Mouse (Mus musculus): ENCODE results near the gene Stoml2. TPM values are rescaled to one million over a fixed set of nuclear protein-coding genes. Genes with fewer than 3 reads are reported as not detected.

Gene Stoml2
- total RNA-seq, 1 experiment from 2014 or later: 200 TPM

DNA sequence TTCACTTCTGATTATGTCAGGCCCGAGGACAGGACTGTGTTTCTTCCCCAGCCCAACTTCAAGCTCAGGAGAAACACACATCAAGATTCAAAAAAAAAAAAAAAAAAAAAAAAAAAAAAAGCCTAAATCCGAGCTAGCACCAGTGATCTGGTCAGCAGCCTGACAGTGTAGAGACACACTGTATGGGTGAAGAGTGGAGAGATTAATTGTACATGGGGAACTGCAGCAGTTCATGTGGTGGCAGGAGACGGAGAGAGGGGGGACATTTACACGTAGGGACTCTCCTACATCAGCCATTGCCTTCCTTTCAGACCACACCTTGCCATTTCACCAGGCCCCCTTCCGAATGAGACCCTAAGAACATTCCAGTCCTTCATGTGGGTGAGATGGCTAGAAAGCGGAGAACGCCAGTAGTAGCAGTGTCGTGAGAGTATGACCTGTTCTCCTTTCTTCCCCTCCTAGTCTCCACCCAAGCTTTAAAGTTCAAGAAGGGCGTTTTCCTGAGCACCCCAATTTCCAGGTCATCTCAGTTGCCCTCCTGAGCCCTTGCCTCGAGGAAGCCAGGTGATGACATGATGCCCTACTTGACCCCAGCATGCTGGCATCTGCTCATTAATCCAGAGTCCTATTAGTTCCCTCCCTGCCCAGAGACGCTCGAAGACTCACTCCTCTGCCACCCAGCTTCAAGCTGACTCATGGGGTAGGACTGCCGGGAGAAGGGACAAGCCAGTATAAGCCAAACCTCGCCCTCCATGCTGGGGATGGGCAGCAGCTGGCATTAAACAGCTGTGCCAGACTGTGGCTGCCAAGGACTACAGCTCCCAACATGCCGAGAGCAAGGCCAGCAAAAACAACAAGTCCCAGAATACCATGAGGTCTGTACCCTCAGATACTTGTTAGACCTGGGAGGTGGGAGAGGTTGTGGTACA, 7.3 kb upstream of the Stoml2 start:
- DNase-seq: peak; percentile 90

DNA sequence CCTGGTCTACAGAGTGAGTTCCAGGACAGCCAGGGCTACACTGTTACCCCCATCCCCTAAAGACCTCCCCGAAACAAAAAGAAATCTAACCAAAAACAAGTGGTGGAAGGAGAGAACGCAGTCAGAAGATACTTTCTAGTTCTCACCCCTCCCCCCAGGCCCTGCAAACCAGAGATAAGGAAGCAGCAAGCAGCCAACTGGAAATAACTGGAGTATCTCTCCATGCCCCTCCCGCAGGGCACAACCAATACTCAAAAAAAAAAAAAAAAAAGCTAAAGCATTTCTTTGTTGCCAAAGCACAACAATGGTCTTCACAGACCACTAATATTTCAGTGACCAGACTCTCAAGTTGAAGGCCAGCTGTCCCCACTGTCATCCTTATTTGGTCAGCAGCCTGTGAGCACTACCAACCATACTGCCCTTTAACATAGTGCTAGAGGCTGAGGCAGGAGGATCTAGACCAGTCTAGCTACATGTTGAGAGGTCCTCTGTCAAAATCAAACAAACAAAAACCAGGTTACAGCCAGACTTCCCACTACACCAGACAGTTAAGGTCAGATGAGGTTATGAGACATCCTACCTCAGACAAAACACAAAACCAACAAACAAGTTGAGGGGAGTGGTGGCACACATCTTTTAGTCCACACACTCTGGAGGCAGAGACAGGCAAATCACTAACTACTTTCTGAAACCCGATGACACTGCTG, 6.5 kb upstream of the Stoml2 start:
- DNase-seq: no peak

DNA sequence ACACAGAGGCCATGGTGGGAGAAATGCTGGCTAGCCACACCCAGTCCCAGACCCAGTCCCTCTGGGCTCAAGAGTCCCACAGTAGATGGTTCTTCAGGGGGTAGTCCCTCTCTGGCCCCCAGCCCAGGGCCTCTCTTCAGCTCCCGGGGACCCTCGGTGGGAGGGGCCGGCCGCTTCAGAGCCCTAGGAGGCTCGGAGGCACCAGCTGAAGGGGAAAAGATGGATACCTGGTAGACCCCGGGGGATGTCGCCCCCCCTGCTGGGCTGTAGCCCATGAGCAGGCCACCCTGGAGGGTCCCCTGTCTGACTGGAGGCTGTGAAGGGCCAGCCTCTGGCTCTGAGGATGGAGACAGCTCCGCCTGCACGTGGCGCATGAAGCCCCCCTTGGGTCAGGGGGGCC, 4.8 kb upstream of the Stoml2 start:
- DNase-seq: no peak

DNA sequence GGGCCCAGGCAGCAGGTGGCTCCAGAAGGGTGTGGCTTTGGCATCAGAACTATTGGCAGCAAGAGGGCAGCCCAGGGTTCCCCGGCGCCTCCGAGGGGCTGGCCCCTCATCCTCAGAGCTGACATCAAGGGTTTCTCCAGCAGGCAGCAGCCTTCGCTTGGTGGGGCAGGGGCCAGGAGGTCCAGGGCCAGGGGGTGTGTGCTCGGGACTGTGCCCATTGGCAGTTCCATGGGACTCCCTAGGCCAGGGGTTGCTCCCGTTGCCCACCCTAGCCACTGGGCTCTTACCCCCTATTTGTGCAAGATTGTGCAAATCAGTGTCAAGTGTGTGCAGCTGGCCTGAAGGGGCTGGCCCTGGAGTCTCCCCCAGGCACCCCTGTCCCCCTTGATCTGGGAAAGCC, 4.3 kb upstream of the Stoml2 start:
- no peak for DNase-seq

DNA sequence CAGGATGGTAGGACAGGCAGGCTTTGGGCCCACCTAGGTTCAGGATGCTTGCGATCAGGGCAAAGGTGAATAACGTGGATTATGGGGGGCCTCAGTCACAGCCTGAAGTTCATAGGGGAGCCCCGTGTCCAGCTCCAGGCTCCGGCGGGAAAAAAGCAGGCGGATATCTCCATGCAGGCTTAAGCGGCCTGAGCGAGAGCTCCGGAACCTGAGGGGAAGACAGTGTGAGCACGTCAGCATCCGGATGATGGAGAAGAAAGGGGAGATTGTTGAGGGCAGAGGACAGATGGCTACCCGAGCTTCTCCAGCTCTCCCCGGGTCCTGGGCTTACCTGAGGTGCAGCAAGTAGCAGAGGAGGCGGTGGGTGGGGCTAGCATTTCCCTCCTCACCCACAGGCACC, 2.0 kb upstream of the Stoml2 start:
- DNase-seq: no peak

DNA sequence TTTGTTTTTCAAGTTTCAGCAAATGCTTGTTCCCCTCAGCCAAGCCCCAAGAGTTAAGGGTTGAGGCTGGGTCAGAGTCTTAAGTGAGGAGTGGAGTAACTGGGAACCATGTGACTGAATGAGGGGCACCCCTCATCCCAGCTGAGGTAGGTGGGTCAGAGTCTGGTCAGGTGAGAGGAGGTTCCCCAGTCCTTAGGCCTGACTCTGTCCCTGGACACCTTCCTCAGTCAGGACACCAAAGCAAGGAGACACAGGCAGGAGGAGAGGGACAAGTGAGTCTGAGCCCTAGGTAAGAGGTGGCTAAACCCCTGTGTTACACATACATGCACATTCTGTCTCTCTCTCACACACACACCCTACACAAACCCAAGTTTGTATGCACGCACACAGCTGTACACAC, 991 bp upstream of the Stoml2 start:
- DNase-seq: no peak

DNA sequence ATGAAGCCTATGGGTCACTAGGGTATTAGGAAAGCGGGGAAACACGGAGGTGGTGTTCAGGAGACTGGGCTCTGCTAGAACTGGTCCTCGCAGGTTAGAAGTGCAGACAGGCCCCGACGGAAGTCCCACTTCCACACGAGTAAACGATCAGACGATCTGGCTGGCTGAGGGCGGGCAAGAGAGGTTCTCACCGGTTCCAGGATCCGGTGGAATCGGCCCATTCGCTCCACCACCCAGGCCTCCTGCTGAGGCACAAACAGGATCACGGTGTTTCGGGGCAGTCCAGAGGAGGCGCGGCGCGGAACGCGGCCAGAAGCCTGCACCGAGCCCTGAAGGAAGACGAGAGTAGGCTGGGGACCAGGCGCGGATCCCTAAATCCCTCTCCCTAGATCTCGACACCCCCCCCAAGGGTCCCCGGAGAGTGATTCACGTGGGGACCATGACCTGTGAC, 705 bp downstream of the Stoml2 start:
- no peak for DNase-seq

DNA sequence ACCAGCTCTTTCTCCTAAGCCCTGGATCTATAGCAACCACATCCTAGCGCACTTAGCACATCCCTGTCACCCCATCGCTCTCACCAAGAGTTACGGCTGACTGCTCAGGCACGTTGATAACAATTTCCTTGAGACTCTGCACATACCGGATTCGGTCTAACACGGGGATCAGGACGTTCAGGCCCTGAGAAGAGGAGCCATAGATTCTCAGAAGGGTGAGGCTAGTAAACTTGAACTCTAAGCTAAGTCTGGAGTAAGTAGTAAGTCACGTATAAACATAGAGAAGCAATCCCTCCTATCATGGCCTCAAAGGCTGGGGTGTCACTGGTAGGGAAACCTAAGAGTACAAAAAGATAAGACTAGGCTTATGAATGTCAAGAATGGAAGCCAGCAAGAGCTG, 1.2 kb downstream of the Stoml2 start:
- no peak for DNase-seq

DNA sequence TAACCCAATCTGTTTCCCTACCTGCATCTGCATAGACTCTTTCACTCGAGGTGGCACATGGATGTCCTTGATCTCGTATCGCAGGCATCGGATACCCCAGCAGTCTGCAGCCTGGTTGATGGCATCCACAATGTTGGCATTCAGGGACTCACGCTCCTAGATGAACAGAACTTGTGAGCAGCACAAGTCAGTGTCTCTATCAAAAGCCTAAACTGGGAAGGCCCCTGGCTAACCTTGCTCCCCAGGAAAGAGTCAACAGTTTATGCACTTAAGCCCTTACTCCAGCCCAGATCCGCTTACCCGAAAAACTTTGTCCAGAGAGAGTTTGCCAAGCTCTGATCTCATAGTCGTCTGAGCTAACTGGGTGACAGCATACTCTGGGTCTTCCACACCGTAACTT, 1.8 kb downstream of the Stoml2 start:
- no peak for DNase-seq

DNA sequence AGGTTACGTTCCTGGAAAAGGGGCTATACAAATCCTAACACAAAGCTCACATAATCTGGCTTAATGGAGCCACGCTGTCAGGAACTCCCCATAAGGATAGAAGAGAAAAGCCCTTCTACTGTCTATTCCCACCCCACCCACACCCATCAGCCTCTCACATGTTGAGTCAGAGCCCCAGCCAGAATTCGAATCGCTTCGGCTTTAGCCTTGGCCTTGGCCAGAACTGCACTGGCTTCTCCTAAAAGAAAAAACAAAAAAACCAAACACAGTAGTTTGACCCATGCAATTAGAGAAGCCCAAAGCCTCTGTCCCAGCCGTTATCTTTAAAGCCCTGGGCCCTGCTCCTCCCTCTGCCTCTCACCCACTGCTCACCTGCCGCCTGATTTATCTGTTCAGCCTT, 2.4 kb downstream of the Stoml2 start:
- DNase-seq: peak; percentile 72

DNA sequence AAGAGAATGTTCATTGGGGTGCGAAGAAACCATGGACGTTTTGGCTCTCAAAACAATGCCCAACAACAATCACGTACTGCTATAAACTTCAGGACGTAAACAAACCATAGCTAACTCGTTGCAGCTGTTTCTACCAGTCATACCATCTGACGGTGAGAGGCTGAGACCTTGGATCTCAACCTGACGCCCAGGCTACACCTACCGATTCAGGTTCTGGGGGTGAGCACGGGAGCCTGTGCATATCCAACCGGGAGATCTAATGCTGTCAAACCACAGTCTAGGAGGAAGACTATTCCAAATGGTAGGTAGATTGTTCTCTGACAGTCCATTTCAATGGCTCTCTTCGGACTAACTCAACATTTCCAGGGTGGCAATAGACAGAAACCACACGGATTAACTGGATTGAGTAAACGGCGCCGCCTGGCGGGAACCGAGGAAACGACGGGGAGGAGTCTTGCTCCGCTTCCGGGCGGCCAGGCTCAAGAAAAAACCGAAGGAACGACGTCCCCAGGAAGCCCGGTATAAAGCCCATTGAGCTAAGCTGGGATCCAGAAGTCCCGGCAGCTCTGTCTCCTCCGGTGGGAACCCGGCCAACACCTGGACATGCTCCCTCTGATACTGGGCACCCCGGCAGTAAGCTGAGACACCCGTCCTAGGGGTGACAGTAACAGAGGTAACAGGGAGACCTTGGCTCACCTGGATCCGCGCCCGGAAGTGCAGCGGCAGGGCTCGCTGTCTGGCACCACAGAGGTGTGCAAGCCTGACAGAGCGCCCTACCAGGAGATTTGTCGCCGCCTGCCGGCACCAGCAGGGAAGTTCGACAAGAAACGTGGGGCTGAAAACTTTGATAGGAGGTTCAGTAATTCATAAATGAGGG, 6.2 kb downstream of the Stoml2 start, which contains the start of gene Pigo:
Gene Pigo, minus strand, starts transcription at position 736 of the 877 bp plus-strand sequence.
- DNase-seq: peak; percentile 96

DNA sequence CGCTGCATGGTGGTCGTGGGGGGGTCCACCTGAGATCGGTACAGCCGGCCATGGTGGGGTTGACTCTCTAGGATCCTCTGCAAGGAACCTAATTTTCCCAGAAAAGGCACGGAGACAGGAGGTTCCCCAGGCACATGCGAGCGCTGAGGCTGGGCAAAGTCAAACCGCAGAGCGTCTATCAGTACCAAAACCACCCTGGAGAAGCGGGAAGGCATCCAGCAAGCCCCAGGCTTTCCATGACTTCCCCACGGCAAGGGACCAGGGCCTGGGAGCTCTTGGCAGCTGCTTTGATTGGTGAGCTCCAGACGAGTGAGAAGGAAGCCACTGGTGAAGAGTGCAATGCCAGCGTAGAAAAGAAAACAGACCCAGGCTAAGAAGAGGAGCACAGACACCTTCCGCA, 6.8 kb downstream of the Stoml2 start:
- DNase-seq: no peak

DNA sequence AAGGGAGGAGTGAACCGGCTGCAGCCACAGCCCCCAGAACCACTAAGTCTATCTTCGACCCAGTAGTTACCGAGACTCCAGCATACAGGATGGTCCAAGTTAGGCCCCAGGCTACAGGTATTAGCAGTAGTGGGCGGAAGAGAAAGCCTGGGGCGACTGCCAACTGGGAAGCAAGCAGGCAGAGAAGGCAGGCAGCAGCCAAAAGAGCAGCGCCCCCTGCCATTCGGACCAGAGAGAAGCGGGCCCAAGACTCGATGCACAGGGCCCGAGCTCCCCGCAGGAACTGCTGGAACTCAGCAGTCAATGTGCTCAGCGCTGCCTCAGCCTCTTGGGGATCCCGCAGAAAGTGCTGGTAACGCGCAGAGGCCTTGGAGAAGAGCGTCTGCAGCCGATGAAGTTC, 10.2 kb downstream of the Stoml2 start:
- no peak for DNase-seq

DNA sequence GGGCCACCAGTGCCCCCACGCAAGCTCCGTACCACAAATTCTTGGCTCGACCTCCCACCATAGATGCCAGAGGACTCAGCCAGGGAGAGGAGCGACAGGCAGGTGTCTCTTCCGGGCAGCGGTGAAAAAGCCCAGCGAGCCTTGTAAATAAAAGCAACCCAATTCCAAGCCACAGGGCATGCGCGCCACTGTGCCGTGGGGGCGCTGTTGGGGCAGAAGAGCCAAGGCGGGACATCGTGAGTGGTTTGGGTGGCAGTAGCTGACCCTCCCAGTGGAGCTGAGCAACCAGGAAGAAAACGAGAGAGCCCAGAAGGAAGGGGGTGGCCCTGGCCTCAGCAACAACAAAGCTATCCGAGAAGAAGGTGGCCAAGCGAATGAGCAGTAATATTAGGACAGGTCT, 10.6 kb downstream of the Stoml2 start:
- no peak for DNase-seq

DNA sequence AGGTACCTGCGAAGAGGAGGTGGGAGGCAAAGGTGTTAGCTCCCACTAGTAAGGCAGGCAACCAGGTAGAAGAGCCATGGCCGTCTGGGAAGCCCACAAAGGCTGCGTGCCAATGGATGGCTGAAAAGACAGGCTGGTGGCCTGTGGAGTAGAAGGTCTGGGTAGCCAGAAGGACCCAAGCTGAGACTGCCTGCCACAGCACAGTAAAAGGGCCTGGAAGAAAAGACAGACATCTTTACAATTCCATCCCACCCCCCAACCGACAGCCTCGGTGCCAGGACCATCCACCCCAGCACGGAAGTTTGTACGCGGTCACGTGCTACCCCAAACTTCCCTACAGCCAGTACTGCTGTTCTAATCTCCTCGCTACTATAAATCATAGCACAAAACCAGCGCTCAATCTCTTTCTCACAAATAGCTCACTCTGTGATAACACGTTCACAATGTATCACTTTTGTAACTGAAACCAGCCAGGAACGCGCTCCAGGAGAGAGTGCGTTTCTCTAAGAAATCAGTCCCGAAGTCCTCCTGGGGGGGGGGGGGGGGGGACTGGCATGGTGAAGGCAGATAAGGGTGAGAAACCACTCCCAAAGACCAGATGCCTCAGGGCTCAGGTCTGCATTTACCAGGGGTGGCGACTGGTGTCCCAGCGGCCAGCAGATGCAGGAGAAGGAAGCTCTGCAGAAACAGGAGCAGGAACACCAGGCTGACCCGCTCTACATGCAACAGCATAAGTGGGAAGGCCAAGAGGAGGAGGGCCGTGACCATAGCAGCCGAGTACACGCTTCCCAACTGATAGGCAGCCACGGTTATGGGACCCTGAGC, 11.7 kb downstream of the Stoml2 start:
- DNase-seq: no peak

DNA sequence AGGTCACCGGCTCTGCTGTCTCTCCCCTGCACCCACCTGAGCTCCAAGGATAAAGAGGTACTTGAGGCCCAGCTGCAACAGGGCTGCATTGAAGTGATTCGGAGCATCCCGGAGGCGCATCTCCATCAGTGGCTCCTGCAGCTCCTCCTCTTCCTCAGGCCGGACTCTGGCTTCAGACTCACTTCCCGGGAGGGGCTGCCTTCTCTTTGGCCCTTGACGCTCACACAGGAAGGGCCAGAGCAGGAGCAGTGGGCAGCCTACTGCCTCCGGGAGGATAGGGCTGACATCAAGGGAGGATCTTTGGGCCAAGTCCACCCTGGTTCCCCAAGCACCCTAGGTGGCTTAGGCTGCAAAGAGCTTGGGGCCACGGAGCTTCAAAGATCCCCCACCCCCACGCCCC, 12.3 kb downstream of the Stoml2 start:
- no peak for DNase-seq

DNA sequence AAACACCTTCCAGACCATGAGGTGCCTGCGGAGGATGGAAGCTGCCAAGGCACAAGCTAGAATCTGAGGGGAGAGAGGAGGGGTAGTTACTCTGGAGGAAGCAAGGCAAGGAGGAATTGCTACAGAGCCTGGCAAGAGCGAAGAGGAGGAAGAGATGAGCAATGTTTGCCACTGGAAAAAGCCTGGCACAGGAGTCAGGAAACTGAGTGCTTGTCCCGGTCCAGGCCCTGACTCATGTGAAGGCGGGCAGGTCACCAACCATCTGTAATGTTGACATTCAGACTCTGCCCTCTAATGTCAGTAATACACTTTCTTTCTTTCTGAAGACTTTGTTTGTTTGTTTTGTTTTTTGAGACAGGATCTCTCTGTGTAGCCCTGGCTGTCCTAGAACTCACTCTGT, 13.4 kb downstream of the Stoml2 start:
- DNase-seq: peak; percentile 48

DNA sequence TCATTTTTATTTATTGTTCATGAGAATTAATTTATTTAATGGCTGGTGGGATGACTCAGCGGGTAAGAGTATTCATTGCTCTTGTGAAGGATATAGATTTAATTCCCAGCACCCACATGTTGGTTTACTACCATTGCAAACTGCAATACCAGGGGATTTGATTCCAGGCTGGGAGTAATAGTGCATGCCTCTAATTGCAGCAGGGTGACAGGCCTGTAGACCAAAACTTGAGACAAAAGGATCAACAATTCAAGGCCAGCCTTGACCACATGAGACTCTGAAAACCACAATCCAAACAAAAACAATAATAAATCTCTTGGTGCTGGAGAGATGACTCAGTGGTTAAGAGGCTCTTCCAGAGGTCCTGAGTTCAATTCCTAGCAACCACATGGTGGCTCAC, 19.4 kb downstream of the Stoml2 start:
- DNase-seq: no peak

DNA sequence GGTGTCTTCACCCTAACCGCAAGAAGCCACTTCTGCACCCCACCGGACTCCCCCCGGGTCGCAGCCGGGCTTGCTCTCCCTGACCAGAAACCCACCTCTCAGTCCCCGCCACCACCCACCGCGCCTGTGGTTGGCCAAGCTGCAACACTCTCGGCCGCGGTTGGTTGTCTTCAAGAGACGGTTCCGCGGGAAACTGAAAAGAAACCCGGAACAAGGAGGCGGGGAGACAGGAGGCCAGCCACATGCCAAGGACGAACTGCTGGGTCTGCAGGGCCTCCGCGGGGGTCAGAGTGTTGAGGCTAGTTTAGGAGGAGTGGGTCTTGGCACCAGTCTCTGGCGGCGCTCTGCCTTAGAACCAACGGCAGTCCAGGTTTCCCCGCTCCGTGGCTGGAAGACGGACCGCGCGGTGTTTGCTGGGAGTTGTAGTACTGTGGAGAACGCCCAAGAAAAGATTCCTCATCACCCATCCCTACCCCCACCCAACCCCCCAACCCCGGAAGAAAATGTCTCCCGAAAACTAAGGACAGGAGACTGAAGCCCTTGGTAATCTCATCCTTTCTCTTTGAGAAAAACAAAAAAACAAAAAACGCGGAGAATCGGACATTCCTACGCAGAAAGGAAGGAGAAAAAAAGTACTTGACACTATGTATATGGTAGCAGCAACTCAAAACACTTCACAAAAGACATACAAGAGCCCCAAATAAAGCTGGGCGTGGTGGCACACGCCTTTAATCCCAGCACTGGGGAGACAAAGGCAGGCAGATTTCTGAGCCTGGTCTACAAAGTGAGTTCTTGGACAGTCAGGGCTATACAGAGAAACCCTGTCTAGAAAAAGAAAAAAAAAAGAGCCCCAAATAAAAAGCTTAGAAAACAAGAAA, 21.1 kb downstream of the Stoml2 start, which contains the start of gene Fancg:
Gene Fancg, minus strand, starts transcription at position 346 of the 878 bp plus-strand sequence.
- DNase-seq: peak; percentile 91

DNA sequence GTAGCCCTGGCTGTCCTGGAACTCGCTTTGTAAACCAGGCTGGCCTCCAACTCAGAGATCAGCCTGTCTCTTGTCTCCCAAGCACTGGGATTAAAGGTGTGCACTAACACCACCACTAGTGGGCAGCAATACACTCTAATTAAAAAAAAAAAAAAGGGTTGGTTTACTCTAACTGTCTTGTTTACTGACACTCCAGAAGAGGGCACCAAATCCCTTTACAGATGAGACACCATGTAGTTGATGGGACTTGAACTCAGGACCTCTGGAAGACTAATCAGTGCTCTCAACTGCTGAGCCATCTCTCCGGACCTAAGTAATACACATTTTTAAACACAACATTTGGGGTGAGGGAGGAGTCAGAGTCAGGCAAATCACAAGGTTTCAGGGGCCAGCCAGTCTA, 25.7 kb downstream of the Stoml2 start:
- peak; percentile 40 for DNase-seq

Measured in adrenal gland, postnatal 14 days (tissue).